Mouse (Mus musculus) heart, adult 2 months (tissue): ENCODE results near the gene Ern1. TPM values are rescaled to one million over a fixed set of nuclear protein-coding genes. Genes with fewer than 3 reads are reported as not detected.

Experiments used
- DNase-seq, 2 experiments: peaks; one replicate each; pipeline ENCODE4 v3.0.0; 2021
- H3K27ac ChIP-seq: fragments of 200-600 bp; 2 replicates; pipeline ENCODE4 v1.8.1; 2022
- H3K27me3 ChIP-seq: fragments of 200-500 bp; 2 replicates; pipeline ENCODE4 v1.6.1; 2012; ENCODE audit warnings: mild to moderate bottlenecking, low read length, inconsistent platforms, mixed read lengths; ENCODE audit not compliant: control insufficient read depth, insufficient read depth
- H3K36me3 ChIP-seq: fragments of 200-500 bp; 2 replicates; pipeline ENCODE4 v1.6.1; 2012; ENCODE audit warnings: low read length, inconsistent platforms; ENCODE audit not compliant: control insufficient read depth, insufficient read depth
- H3K4me1 ChIP-seq: fragments of 200-500 bp; 2 replicates; pipeline ENCODE4 v1.6.1; 2011; ENCODE audit warnings: low read length; ENCODE audit not compliant: control insufficient read depth, insufficient read depth
- H3K4me3 ChIP-seq: fragments of 200-600 bp; 2 replicates; pipeline ENCODE4 v1.8.1; 2022
- H3K79me2 ChIP-seq: fragments of 200-500 bp; replicated peaks from 2 replicates; pipeline ENCODE4 v1.6.1; 2012; ENCODE audit warnings: mild to moderate bottlenecking, inconsistent platforms, low read length, moderate library complexity, mixed read lengths; ENCODE audit not compliant: control insufficient read depth, insufficient read depth
- H3K9ac ChIP-seq: fragments of 200-500 bp; 2 replicates; pipeline ENCODE4 v1.6.1; 2012; ENCODE audit warnings: low read depth, mild to moderate bottlenecking, control low read depth, inconsistent platforms, low read length, mixed read lengths
- CTCF ChIP-seq: fragments of 200-600 bp; IDR thresholded peaks from 2 replicates; pipeline ENCODE4 v1.8.1; 2022; ENCODE audit warnings: antibody characterized with exemption, mild to moderate bottlenecking, moderate library complexity
- EP300 ChIP-seq: fragments of 200-500 bp; IDR thresholded peaks from 2 replicates; pipeline ENCODE4 v1.6.1; 2011; ENCODE audit warnings: low read depth, low read length, control low read depth; ENCODE audit not compliant: insufficient read depth
- POLR2A ChIP-seq: fragments of 200-500 bp; IDR thresholded peaks from 2 replicates; pipeline ENCODE4 v1.6.1; 2011; ENCODE audit warnings: mild to moderate bottlenecking, low read depth, low read length, control low read depth; ENCODE audit not compliant: insufficient read depth
- WGBS: fragments of 180-500 bp; shearing (Covaris S2); methylation state at CpG from one replicate; pipeline ENCODE4 v1.1.7; 2018; 5-methylcytosine and 5-hydroxymethylcytosine counted together
- intact Hi-C: fragments of 180-260 bp; cut with DNase I; formaldehyde crosslinking; loops from one replicate; pipeline ENCODE4 v1.15.1; 2025
- polyA plus RNA-seq: library from polyadenylated mRNA; depleted of rRNA; stranded (reverse); fragments of >200 nt; gene quantifications from 2 replicates; pipeline ENCODE4 v1.2.3, GENCODE M21; 2012
- total RNA-seq, 2 experiments: library from RNA; stranded (reverse); gene quantifications; 2 replicates each; pipeline ENCODE4 v1.2.3; 2021

Ern1 gene
- total and polyA plus RNA-seq, 3 experiments, result 6.4 to 13.9 (median 10.2) TPM

- no peak overlapping the region for H3K9ac ChIP-seq
- no peak overlapping the region for H3K4me3 ChIP-seq
- no peak for DNase-seq
- H3K79me2 ChIP-seq, result no peaks in the 10 kb centered on the region
- H3K27me3 ChIP-seq, result no peaks in the 10 kb centered on the region
- H3K27ac ChIP-seq, result no peak overlapping the region
- intact Hi-C loops, result no loop called here
- peaks cover 2% of the 10 kb centered on the region for H3K36me3 ChIP-seq
- peaks cover 5% of the 10 kb centered on the region for H3K4me1 ChIP-seq
- 94% methylated on average over 5 of the region's 5 CpGs for WGBS
- no peak for TF ChIP-seq CTCF
- no peak for TF ChIP-seq POLR2A
- no peak for TF ChIP-seq EP300
Observed at GRCm38 (mm10) chr11:106425201-106425600, 62.5 kb downstream of the Ern1 start.

- intact Hi-C loops, result loop anchor here (1.0 to 5.0 kb wide), 3 partner anchors 193 to 323 kb away; partner anchors contain the start of gene Tex2
- Histone ChIP-seq H3K36me3 (no peaks in the 10 kb centered on the region; the same call in 1 of the 2 replicates), H3K4me1 (no peaks in the 10 kb centered on the region), H3K79me2 (no peaks in the 10 kb centered on the region), H3K27me3 (no peaks in the 10 kb centered on the region), H3K4me3 (no peak overlapping the region), H3K9ac (no peak overlapping the region), H3K27ac (no peak overlapping the region)
- TF ChIP-seq EP300, result no peak
- no peak for TF ChIP-seq CTCF
- no peak for TF ChIP-seq POLR2A
- peak in 1 of 2 experiments; percentile 33 for DNase-seq
- WGBS, result 62% methylated on average over 9 of the region's 9 CpGs
Observed at GRCm38 (mm10) chr11:106419262-106420102, 68.2 kb downstream of the Ern1 start.

DNA sequence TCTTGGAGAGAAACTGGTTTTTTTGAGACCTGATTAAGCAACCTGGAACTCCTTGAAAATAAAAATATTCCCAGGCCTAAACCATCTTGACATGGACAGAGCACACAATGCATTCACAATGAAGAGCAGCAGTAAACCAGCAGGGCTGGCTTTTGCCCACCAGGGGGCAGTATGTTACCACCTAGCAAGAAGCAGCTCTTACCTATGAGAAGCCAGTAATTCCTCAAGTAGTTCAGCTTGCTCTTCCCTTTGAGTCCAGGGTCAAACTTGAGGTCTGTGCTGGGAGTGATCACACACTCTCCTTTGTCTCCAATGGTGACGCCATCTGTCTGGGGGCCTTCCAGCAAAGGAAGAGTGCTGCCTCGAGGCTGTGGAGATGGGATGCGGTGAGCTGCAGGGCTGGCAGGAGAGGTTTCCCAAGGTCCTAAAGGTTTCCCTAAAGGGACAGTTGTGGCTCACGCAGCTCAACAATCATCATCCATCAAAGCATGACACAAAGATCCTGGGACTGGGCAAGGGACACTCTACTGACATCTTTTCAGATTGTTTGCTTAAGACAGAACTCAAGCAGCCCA, 68.9 kb downstream of the Ern1 start:
- 36% methylated on average over 4 of the region's 4 CpGs for WGBS

GRCm38 (mm10) chr11:106417860-106418259, 69.8 kb downstream of the Ern1 start:
- no peaks in the 10 kb centered on the region for H3K27me3 ChIP-seq
- no peak overlapping the region for H3K4me3 ChIP-seq
- H3K36me3 ChIP-seq, result no peaks in the 10 kb centered on the region; the same call in 1 of the 2 replicates
- H3K9ac ChIP-seq, result no peak overlapping the region
- TF ChIP-seq EP300 (no peak), POLR2A (no peak), CTCF (no peak)
- 83% methylated on average over 2 of the region's 2 CpGs for WGBS
- no peaks in the 10 kb centered on the region for H3K4me1 ChIP-seq
- no peaks in the 10 kb centered on the region for H3K79me2 ChIP-seq
- no peak overlapping the region for H3K27ac ChIP-seq
- DNase-seq, result no peak
- intact Hi-C loops, result loop anchor here (1.0 to 5.0 kb wide), 3 partner anchors 73 to 325 kb away; partner anchors contain the start of gene Tex2

More for the DNA sequence above, 68.9 kb downstream of the Ern1 start:
- H3K27me3 ChIP-seq, result no peaks in the 10 kb centered on the region
- no peak overlapping the region for H3K4me3 ChIP-seq
- TF ChIP-seq CTCF, result no peak; the same call in 1 of the 2 replicates
- TF ChIP-seq EP300, result peak; percentile 89
- H3K27ac ChIP-seq, result no peak overlapping the region
- no peaks in the 10 kb centered on the region; the same call in 1 of the 2 replicates for H3K36me3 ChIP-seq
- H3K4me1 ChIP-seq, result no peaks in the 10 kb centered on the region
- no peak overlapping the region for H3K9ac ChIP-seq
- DNase-seq, result peak; percentile 80
- intact Hi-C loops, result loop anchor here (1.0 to 5.0 kb wide), 4 partner anchors 73 to 324 kb away; partner anchors contain the start of gene Tex2
- H3K79me2 ChIP-seq, result no peaks in the 10 kb centered on the region

- WGBS, result 62% methylated on average over 3 of the region's 3 CpGs
- no peak overlapping the region for H3K9ac ChIP-seq
- no peaks in the 10 kb centered on the region for H3K79me2 ChIP-seq
- no peak for DNase-seq
- intact Hi-C loops, result loop anchor here (5.0 kb wide), 1 partner anchor 196 kb away; the partner anchor contains the start of gene Tex2
- no peaks in the 10 kb centered on the region; the same call in 1 of the 2 replicates for H3K36me3 ChIP-seq
- H3K4me3 ChIP-seq, result no peak overlapping the region
- H3K4me1 ChIP-seq, result no peaks in the 10 kb centered on the region
- TF ChIP-seq CTCF, result no peak
- no peak for TF ChIP-seq EP300
- no peak for TF ChIP-seq POLR2A
- H3K27ac ChIP-seq, result no peak overlapping the region
- no peaks in the 10 kb centered on the region for H3K27me3 ChIP-seq
Observed at GRCm38 (mm10) chr11:106416331-106416730, 71.3 kb downstream of the Ern1 start.
